Mouse (Mus musculus) small intestine, adult 2 months (tissue): Measurements from ENCODE around the gene Cdk5.

Experiments used
- CTCF ChIP-seq: fragments of 200-500 bp; IDR thresholded peaks from 2 replicates; pipeline ENCODE4 v1.5.1; 2012; ENCODE audit warnings: low read depth, mild to moderate bottlenecking, control low read depth, inconsistent platforms, low read length, moderate library complexity, mixed read lengths; ENCODE audit not compliant: insufficient replicate concordance, insufficient read length; ENCODE audit errors: extremely low read depth
- POLR2A ChIP-seq: fragments of 200-500 bp; IDR thresholded peaks from 2 replicates; pipeline ENCODE4 v1.6.1; 2012; ENCODE audit warnings: low read depth, mild to moderate bottlenecking, control low read depth, inconsistent platforms, low read length, moderate library complexity

- TF ChIP-seq CTCF (no peak), POLR2A (no peak)
Observed at GRCm38 (mm10) chr5:24452030-24452690, 28.8 kb upstream of the Cdk5 start, which contains the start of gene Agap3.
